Mouse (Mus musculus): ENCODE measurements around the gene B4galnt3.
A peak's percentile ranks its signal among the peaks of the same experiment; 100 is the strongest.

B4galnt3 gene

DNA sequence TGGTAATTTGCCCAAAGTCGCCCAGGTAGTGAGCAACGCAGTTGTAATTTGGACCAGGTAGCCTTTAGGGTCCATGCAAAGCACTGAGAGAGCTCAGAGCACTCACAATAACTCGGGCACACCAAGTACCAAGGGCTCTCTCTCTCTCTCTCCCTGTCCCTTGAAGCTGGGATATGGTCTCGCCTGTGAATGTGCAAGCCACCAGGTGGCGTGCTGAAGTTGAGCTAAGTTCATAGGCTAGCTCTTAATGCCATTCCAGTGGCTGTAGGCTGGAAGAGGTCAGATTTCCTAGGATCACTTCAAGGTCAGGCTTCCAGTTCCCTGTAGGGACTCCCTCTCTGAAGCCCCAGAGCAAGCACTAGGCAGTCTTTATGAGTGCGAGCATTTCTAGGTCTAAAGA lies 71.7 kb downstream of the B4galnt3 start:
- peak; percentile 56 for DNase-seq (ENCODE audit: low read depth, low spot score)

DNA sequence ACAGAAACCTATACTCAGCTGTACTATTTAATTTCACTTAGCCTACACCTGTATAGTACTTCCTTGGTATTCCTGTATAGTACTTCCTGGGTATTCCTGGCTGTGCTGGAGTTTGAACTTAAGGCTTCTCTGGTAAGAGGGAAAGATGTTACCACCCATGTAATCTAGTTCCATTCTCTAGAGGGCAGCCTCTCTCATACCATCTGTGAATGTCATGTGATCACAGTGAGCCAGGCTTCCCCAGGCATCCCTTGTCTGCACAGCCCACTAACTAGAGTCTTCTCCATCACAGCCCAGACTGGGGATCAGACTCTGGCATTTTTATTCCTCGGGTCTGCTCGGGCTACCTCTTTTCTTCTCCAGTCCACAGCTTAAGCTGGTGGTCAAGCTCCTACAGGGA lies 75.1 kb downstream of the B4galnt3 start:
- DNase-seq (ENCODE audit: low read depth, low spot score) = no peak

DNA sequence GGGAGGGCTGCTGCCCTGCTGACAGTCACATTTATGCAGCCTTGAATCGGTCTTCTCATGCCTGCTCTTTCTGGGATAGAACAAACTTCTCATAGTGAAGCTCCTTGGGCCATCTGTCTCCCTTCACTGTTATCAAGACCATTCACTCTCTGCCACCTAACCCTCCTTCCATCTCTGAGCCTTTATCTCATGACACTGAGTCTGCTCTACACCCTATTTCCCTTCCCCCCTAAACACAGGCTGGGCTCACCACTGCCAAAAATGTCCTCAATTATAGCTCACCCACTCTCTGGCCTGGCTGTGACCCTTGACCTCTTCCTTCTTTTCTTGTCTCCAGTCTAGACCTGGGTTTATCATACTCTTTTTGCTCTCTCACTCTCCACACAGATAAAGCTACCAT lies 77.7 kb downstream of the B4galnt3 start:
- no peak for DNase-seq (ENCODE audit: low read depth, low spot score)

DNA sequence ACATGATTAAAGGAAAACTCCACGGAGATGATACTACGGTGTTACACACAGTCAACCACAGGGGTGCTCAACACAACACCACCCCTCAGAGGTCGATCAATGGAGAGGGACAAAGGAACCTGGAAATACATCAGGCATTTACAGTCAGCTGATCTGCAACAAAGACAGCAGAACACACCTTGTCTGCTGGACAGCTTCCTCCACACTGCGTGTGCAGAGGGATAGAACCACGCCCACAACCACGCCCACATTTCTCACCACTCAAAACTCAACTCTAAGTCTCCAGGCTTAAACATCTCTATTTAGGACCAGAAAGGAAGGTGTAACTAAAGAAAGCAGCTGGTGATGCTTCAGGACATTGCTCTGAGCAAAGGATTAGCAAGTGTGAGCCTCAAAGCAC lies 82.8 kb downstream of the B4galnt3 start:
- no peak for DNase-seq (ENCODE audit: low read depth, low spot score)

DNA sequence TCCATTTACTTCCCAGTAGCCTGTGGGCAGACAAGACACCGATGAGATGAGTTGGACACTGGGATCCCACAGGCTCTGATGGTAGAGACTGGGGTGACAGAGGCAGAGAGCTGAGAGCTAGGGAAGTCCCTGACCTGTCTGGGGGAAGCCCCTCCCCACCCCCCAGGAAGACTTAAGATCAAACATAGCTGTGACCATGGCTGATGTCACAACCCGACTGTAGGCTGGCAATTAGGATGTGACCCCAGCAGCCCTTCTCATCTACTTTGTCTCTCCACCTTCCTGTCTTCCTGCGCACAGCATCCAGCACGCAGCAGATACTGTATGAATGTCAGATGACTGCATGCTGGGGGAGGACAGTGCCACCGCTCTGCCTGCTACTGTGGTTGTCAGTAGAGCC lies 87.8 kb downstream of the B4galnt3 start:
- no peak for DNase-seq (ENCODE audit: low read depth, low spot score)

DNA sequence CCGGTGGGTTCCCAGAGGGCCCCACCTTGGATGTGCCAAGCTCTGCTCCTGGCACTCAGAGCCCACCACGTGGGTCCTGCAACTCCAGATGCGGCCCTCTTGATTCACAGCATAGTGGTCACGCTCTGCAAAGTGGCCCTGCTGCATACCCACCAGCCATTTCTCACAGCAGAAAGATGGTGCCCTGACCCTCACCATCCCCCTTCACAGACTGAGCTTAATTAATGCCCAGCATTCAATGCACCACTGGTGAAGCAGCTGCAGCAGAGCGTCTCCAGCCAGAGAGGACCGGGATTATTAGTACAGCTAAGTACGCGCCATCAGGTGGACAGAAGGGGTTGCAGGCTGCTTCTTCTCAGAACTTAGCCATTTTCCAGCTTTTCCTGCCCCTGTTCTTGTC lies 92.0 kb downstream of the B4galnt3 start:
- no peak for DNase-seq (ENCODE audit: low read depth, low spot score)

DNA sequence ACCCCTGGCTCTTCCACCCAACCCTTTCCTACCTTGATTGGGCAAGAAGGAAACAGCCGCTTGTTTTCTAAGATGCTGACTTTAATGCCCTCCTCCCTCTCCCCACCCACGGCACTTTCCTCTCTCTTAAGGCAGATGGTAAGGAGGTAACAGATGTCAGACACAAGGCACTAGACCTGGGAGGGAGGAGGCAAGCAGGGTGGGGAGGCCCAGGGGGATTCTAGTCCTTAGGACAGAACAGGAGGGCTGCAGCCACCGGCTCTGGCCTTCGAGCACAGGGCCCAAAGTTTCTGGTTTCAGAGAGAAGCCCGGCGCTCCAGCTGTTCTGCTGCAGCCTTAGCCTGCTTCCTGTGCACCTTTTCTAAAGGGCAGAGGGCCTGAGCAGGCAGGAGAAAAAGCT lies 92.4 kb downstream of the B4galnt3 start:
- DNase-seq (ENCODE audit: low read depth, low spot score) = no peak

DNA sequence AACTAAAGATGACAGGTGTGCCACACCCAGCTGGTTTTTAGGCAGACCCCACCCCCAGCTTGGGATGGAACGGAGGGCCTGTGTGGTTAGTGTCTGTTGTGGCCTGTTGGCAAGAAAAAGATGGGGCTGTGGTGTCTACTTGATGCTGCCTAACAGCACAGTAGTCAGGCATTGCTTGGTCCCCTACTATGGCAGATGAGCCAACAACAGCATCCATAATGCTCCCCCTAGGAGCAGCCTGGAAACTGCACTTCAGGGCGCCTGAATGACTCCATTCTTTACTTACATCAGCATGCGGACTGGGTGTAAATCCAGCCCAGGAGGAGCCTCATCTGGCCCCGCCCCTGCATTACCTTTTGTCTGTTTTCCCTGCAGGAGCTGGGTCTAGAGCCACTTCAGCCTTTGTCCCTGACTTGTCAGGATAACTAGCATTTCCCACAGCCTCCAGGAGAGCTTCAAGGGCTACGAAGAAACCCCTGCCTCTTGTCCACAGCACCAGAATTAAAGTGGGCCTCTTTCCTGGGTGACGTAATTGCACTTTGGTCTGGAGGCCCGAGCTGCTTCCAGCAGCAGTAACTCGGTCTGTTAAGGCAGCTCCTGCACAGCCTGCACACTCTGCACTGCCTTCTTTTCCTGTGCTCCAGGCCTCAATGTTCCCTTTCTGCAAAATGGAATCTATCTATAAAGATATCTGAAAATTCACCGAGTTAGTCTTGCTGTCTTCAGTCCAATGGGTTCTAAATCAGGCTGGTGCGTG lies 94.5 kb downstream of the B4galnt3 start:
- DNase-seq (ENCODE audit: low read depth, low spot score) = no peak

DNA sequence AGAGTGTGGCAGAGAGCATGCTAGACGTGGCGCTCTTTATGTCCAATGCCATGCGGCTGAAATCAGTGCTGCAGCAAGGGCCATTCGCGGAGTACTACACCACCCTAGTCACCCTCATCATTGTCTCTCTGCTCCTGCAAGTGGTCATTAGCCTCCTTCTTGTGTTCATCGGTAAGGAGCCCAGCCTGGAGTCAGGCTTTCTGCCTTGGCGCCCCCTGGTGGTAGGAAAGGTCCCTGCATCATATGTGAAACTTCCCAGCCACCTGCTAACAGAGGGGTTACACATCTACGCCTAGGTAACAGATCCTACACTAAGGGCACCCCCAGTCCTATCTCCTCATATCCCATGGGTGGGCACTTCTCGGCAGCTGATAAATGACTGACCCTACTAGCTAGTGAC lies 96.4 kb downstream of the B4galnt3 start:
- DNase-seq (ENCODE audit: low read depth, low spot score) = peak; percentile 75

DNA sequence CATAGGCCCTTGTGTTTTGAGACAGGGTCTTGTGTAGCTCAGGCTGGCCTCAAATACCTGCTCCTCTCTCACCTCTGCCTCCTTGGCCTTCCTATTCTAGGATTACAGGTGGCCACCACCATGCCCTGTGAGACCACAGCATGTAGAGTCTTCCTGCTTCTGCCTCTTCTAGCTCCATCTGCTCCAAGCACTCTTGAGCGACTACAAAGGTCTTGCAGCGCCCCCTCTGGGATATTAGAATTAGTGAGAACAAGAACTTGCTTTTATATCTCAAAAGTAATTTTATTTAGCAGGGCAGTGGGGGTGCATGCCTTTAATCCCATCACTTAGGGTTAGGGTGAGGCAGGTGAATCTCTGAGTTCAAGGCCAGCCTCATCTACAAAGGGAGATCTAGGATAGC lies 97.5 kb downstream of the B4galnt3 start:
- DNase-seq (ENCODE audit: low read depth, low spot score) = peak; percentile 49

DNA sequence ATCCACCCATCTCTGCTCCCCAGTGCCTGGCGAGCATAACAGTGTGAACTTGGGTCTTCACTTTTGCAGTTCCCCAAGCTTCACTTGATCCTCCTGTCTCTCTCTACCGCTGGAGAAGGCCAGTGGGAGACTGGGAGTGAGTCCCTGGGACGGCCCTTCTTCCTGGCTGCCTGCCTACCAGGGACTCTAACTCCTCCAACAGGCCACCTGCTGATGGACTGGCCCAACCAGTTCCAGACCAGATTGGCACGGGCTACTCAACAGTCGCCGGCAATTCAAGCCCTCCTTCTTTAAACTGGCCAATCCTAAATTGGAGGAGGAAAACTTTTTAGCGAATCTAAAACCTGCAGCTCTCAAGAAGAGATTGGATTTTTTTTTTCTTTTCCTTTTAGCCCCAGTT lies 99.4 kb downstream of the B4galnt3 start:
- no peak for DNase-seq (ENCODE audit: low read depth, low spot score)

DNA sequence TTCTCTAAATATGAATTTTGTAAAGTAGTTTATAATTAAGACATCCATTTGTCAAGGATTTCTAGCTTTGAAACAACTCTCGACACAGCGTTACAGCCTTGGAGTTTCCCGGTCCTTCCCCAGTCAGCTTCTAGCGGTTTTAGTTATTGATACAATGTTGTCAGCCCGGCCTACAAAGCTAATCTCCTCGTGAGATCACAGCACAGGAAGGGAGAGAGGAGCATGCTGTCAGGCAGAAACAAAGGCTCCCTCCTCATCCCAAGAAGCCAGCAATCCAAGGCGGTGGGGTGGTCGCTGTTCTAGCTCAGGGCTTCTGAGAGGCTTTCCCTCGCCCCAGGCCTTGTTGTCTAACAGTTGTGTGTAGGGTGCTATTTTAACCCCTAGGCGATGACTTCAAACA lies 100.1 kb downstream of the B4galnt3 start:
- no peak for DNase-seq (ENCODE audit: low read depth, low spot score)

DNA sequence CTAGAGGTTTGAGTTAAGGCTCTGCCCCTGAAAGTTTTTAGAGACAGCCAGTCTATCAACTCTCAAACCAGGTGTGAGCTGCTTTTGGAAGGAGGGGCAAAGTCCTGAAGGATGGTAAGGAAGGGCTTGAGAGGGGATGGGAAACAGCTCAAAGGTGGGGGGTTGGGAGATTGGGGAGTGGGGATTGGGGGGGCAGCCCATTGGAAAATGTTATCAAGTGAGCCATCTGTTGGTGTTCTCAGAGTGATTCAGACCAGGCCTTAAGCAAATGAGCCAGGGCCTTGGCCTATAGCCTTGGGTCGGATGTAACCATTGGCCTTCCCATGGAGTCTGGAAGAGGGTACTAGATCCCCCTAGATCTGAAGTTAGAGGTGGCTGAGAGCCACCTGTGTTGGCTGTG lies 100.6 kb downstream of the B4galnt3 start:
- no peak for DNase-seq (ENCODE audit: low read depth, low spot score)

DNA sequence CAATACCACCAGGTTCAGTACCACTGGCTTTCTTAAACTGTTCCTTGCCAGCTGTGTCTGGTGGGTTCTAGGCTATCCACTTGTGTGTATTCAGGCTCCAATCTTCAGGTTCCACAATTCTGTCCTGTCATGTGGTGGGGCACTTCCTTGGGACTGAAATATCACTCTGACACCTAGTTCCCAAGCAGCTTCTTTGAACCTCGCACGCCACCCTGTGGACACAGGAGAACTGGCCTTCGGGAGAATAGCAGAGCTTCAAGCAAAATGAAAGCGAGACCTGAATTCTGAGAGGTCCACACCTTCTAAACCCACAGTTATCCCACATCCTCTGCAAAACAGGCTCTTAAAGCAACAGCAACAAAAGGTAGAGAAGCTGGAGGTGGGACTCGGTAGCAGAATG lies 101.2 kb downstream of the B4galnt3 start:
- peak; percentile 64 for DNase-seq (ENCODE audit: low read depth, low spot score)

DNA sequence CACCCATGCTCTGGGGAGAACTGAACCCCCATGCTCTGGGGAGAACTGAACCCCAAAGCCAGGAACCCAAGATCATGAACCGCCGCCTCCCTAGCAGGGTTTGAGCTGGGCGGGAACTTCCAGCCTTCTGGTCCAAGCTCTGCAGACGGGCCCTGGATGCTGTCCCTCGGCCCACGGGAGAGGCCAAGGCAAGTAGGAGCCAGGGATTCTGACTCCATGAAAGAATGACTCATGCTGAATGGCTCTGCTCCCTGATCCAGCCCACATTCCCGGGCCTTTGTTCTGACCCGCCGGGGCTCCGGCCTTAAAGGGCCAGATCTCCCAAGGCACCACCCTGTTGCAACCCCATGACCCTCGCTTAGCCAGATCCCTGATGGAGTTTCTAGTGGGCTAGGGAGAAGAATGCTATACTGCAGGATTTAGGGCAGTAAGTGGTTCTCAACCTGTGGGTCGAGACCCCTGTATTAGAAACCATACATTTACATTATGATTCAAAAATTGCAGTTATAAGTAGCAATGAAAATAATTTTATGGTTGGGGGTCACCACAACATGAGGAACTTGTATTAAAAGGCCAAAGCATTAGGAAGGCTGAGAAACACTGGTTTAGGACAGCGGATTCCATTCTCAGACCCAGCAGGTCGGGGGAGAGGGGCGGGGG lies 102.0 kb downstream of the B4galnt3 start:
- DNase-seq (ENCODE audit: low read depth, low spot score) = no peak

DNA sequence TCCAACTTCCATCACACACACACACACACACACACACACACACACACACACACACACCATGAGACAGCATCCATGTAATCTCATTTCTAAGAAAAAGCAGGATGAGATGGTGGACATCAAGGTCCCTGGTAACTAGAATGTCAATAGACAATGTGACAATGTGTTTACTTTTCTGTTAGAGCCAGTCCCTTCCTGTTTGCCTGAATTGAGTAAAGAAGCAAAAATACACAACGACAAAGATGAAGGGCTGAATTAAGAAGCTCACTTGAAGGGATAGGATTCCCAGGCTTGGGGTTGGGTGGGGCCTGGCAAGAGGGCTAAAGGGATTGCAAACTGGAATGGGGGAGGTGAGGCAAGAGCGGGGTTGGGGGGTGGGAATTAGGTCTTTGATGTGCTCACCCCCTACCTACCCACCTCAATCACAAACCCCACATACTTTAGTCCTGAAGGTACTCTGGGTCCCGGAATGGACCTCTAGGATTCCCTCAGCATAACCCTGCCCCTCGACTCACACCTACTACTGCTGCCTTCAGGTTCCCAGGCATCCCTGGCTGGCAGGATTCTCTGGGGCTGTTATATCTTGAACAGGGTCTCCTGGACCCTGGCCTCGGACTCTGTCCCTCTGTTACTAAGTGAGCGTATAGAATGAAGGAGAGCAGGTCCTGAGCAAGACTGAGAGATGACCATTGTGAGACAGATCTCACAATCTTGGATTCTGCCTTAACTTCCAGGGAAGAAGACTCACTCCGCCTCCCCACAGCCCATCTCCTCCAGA lies 102.8 kb downstream of the B4galnt3 start:
- no peak for DNase-seq (ENCODE audit: low read depth, low spot score)

DNA sequence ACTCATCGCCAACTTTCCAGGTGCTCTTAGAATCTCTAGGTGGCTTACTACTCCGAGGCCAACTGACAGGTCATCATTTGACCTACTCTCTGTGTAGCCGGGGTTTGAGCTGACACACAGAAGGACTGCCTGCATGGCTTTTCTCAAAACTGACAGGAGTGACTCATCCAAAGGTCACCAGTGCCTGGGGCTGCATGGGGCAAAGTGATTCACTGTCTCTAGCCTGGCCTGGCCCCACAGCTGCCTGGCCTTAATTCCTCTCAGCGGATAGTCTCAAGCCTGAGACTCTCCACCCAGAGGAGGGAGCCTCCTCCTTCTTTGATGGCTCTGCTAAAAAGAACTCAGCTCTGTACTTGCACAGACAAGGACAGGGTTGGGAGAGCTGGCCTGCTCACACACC lies 103.4 kb downstream of the B4galnt3 start:
- DNase-seq (ENCODE audit: low read depth, low spot score) = no peak

DNA sequence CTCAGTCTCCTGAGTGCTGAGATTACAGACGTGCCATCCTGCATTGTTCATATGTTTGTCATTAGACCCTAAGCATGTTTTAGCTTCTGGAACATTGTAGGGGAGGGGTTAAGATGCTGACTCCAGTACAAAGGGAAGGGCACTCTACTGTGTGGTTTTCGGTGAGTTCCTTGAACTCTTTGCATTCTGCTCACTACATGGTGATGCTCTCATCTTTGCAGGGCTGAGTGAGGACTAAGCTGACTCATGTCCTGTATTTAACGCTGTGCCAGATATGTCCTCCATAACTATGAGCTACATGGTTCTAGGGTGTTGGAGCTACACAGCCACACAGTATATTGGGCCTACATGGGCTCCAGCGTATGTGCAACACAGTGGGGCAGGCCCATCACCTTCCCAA lies 104.0 kb downstream of the B4galnt3 start:
- no peak for DNase-seq (ENCODE audit: low read depth, low spot score)

DNA sequence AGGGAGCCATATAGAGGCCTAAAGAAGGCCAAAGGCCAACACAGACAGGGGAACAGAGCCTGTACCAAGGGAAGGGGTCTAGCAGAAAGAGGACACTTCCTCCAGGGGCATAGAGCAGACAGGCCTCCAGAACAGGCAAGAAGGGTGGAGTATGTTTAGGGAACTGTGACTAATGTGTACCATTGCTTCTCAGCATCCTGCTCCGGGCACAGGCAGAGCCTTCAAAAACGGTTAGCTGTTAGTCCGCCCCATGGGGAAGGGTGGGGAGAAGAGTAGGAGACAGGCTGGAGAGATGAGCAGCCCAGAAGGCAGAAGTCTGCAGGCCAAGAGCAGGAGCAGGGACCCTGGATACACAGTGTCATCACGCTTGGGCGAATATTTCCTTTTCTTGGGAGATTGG lies 105.1 kb downstream of the B4galnt3 start:
- no peak for DNase-seq (ENCODE audit: low read depth, low spot score)

DNA sequence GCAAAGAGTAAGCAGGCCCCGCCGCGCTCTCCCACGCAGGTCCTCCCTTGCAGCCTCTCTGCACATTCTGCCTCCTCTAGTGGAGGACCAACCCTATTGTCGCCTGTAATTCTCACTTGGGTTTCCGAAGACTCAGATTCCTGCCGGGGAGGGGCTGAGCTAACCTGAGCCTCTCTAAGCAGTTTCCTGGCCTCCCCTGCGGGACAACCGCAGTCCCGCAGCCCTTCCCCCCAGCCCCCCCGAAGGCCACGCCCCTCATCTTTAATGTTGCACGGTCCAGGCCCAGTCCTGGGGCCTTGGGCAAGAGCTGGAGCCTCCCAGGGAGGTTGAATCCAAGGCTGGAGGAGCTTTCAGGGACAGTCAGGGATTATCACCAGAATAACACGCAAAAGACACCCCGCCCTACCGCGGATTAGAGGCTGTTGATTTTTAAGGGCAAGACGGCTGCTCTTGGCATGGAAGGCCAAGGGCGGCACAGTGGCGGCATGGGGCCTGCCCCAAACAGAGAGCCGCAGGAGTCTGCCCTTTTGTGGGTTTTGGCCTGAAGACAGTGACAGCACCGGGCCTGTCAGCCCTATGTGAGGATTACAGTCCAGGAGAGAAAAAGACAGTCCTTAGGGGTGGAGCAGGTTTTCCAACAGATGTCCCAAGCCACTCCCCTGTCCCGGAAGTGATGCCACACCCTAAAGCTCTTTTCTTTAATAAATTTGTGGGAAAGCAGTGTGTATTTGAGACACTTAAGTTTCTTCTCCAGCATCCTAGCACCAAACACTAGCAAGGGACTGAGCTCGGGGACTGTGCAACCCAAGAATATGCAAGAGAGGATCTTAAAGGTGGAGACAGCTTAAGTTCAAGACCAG lies 105.8 kb downstream of the B4galnt3 start:
- DNase-seq (ENCODE audit: low read depth, low spot score) = peak; percentile 54

DNA sequence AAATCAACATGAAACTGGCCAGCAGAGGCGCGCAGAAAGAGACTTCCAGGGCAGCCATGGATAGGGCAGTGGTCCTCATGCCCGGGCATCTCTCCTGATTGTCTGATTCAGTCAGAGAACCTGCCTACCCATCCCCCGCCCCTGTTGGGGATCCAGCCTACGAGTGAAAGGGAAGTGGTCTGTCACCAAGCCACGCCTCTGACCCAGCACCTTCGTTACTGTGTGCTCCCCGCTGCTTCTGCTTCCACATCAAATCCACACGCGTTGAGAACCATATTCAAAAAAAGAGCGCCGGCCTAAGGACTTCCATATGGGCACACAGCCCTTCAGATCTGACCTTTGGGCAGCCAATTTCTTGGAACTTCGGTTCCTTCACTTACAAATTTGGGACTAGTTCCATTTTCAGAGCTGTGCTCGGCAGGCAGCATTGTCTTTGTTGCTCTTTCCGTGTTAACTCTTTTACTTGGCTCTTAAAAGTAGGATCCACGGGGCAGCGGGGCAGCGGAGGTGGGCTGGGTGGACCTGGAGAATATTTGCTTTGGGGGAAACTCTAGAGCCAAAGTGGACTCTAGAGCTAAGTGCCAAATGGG lies 106.7 kb downstream of the B4galnt3 start:
- DNase-seq (ENCODE audit: low read depth, low spot score) = peak; percentile 31
